Mouse (Mus musculus) forebrain, embryonic 11.5 days (tissue): Measurements from ENCODE around the gene Epop. TPM values are rescaled to one million over a fixed set of nuclear protein-coding genes. Genes with fewer than 3 reads are reported as not detected.
"Not testable (repeated sequence)": the region's sequence is repeated elsewhere in the genome, so short reads cannot be mapped to it uniquely, and the experiment has no call there.

ENCODE experiments used
- ATAC-seq: fragments of 200-750 bp; cut with Nextera tagmentation; replicated peaks from 2 replicates; pipeline ENCODE4 v1.8.0; 2017; ENCODE audit warnings: moderate TSS enrichment; ENCODE audit not compliant: low FRiP score
- DNase-seq: peaks from one replicate; pipeline ENCODE4 v3.0.0-alpha.2; 2017; ENCODE audit warnings: low spot score
- H3K27ac ChIP-seq: fragments of 300-500 bp; sonication (generic); 2 replicates; pipeline ENCODE4 v1.5.1; 2014; ENCODE audit warnings: low read depth, low read length
- H3K27me3 ChIP-seq: fragments of 300-500 bp; sonication (generic); 2 replicates; pipeline ENCODE4 v1.6.1; 2014; ENCODE audit warnings: mild to moderate bottlenecking, low read length, mixed read lengths; ENCODE audit not compliant: control insufficient read depth, insufficient read depth
- H3K36me3 ChIP-seq: fragments of 300-500 bp; sonication (generic); 2 replicates; pipeline ENCODE4 v1.6.1; 2014; ENCODE audit warnings: mild to moderate bottlenecking, low read length, moderate library complexity, mixed read lengths; ENCODE audit not compliant: control insufficient read depth, insufficient read depth
- H3K4me1 ChIP-seq: fragments of 300-500 bp; sonication (generic); replicated peaks from 2 replicates; pipeline ENCODE4 v1.6.1; 2014; ENCODE audit warnings: low read length, mixed read lengths; ENCODE audit not compliant: control insufficient read depth, insufficient read depth
- H3K4me2 ChIP-seq: fragments of 300-500 bp; sonication (generic); 2 replicates; pipeline ENCODE4 v1.6.1; 2014; ENCODE audit warnings: low read depth, mild to moderate bottlenecking, low read length, moderate library complexity, mixed read lengths; ENCODE audit not compliant: severe bottlenecking
- H3K4me3 ChIP-seq: fragments of 300-500 bp; sonication (generic); 2 replicates; pipeline ENCODE4 v1.5.1; 2014; ENCODE audit warnings: low read depth, low read length
- H3K9ac ChIP-seq: fragments of 300-500 bp; sonication (generic); 2 replicates; pipeline ENCODE4 v1.6.1; 2014; ENCODE audit warnings: low read length
- H3K9me3 ChIP-seq: fragments of 300-500 bp; sonication (generic); 2 replicates; pipeline ENCODE4 v1.6.1; 2016; ENCODE audit warnings: low read length, mixed read lengths; ENCODE audit not compliant: control insufficient read depth
- WGBS: fragments of 180-500 bp; shearing (Covaris S2); extraction: QIAGEN DNeasy Blood & Tissue Kit; methylation state at CpG from one replicate; pipeline ENCODE4 v1.1.7; 2014; 5-methylcytosine and 5-hydroxymethylcytosine counted together
- polyA plus RNA-seq: library from polyadenylated mRNA; unstranded; fragments of >200 nt; fragmentation: Nextera tagmentation; extraction: Ambion mirVana; gene quantifications from 2 replicates; pipeline ENCODE4 v1.2.1, GENCODE M21; 2014

Epop gene
- polyA plus RNA-seq, 1 experiment from 2014 or later = 13.8 TPM

- H3K27ac ChIP-seq = no peak overlapping the region
- no peak overlapping the region for H3K4me3 ChIP-seq
- no peaks in the 10 kb centered on the region for H3K9me3 ChIP-seq
- WGBS = 8% methylated on average over 6 of the region's 6 CpGs
- no peaks in the 10 kb centered on the region for H3K27me3 ChIP-seq
- H3K4me1 ChIP-seq = no peaks in the 10 kb centered on the region
- no peaks in the 10 kb centered on the region for H3K36me3 ChIP-seq
- no peak for ATAC-seq
- H3K9ac ChIP-seq = no peak overlapping the region
- DNase-seq = peak; percentile 80
- no peak overlapping the region for H3K4me2 ChIP-seq
These were observed 15.3 kb upstream of the Epop start for GRCm38 (mm10) chr11:97644834-97645233.

GRCm38 (mm10) chr11:97643380-97644055 is 14.0 kb upstream of the Epop start:
- Histone ChIP-seq H3K9ac (no peak overlapping the region), H3K9me3 (no peaks in the 10 kb centered on the region), H3K4me3 (no peak overlapping the region), H3K27me3 (no peaks in the 10 kb centered on the region), H3K36me3 (no peaks in the 10 kb centered on the region), H3K4me2 (no peak overlapping the region), H3K4me1 (no peaks in the 10 kb centered on the region), H3K27ac (no peak overlapping the region)
- WGBS = 77% methylated on average over 8 of the region's 8 CpGs
- DNase-seq (no peak), ATAC-seq (no peak)

- Histone ChIP-seq H3K4me2 (no peak overlapping the region), H3K27me3 (no peaks in the 10 kb centered on the region), H3K9ac (no peak overlapping the region), H3K4me1 (no peaks in the 10 kb centered on the region), H3K4me3 (no peak overlapping the region), H3K36me3 (no peaks in the 10 kb centered on the region), H3K9me3 (no peaks in the 10 kb centered on the region), H3K27ac (no peak overlapping the region)
- ATAC-seq (no peak), DNase-seq (no peak)
- WGBS = 48% methylated on average over 2 of the region's 2 CpGs
These were observed 13.2 kb upstream of the Epop start for GRCm38 (mm10) chr11:97642746-97643145.

- 68% methylated on average over 8 of the region's 8 CpGs for WGBS
- ATAC-seq (no peak), DNase-seq (no peak)
- Histone ChIP-seq H3K27ac (no peak overlapping the region), H3K9ac (no peak overlapping the region), H3K9me3 (no peaks in the 10 kb centered on the region), H3K4me3 (no peak overlapping the region), H3K4me2 (no peak overlapping the region), H3K27me3 (no peaks in the 10 kb centered on the region), H3K4me1 (no peaks in the 10 kb centered on the region), H3K36me3 (no peaks in the 10 kb centered on the region)
These were observed 12.2 kb upstream of the Epop start for GRCm38 (mm10) chr11:97641668-97642067.

GRCm38 (mm10) chr11:97635468-97636019 is 6.0 kb upstream of the Epop start:
- H3K27me3 ChIP-seq = peaks cover 13% of the 10 kb centered on the region
- no peaks in the 10 kb centered on the region for H3K4me1 ChIP-seq
- DNase-seq = no peak
- no peak overlapping the region for H3K27ac ChIP-seq
- 73% methylated on average over 11 of the region's 11 CpGs for WGBS
- no peak overlapping the region for H3K4me2 ChIP-seq
- no peak overlapping the region for H3K9ac ChIP-seq
- no peaks in the 10 kb centered on the region for H3K36me3 ChIP-seq
- H3K4me3 ChIP-seq = no peak overlapping the region
- no peak for ATAC-seq
- H3K9me3 ChIP-seq = no peaks in the 10 kb centered on the region

GRCm38 (mm10) chr11:97632440-97632839 is 2.9 kb upstream of the Epop start:
- Histone ChIP-seq H3K4me1 (peaks cover 17% of the 10 kb centered on the region), H3K27me3 (peaks cover 36% of the 10 kb centered on the region)
- not testable (repeated sequence) for H3K4me3 ChIP-seq, H3K9me3 ChIP-seq, H3K4me2 ChIP-seq, H3K9ac ChIP-seq, H3K27ac ChIP-seq, H3K36me3 ChIP-seq, ATAC-seq, DNase-seq
- WGBS = 83% methylated on average over 4 of the region's 4 CpGs

- WGBS = 2% methylated on average over 12 of the region's 12 CpGs
- peaks cover 41% of the 10 kb centered on the region for H3K27me3 ChIP-seq
- no peak overlapping the region for H3K4me3 ChIP-seq
These were observed 2.4 kb upstream of the Epop start for GRCm38 (mm10) chr11:97631938-97632337.

GRCm38 (mm10) chr11:97631500-97631899 is 2.0 kb upstream of the Epop start:
- Histone ChIP-seq H3K4me1 (peaks cover 25% of the 10 kb centered on the region), H3K4me3 (no peak overlapping the region), H3K9ac (no peak overlapping the region), H3K27ac (no peak overlapping the region), H3K9me3 (no peaks in the 10 kb centered on the region), H3K36me3 (no peaks in the 10 kb centered on the region), H3K4me2 (no peak overlapping the region), H3K27me3 (peaks cover 44% of the 10 kb centered on the region)
- DNase-seq (no peak), ATAC-seq (no peak)
- WGBS = 14% methylated on average over 5 of the region's 5 CpGs

More at GRCm38 (mm10) chr11:97631938-97632337, 2.4 kb upstream of the Epop start:
- DNase-seq = peak; percentile 92
- Histone ChIP-seq H3K9me3 (no peaks in the 10 kb centered on the region), H3K4me1 (peaks cover 22% of the 10 kb centered on the region), H3K4me2 (no peak overlapping the region), H3K27ac (no peak overlapping the region), H3K36me3 (no peaks in the 10 kb centered on the region), H3K9ac (no peak overlapping the region)
- 0 out of 2 replicates have a peak, but pooled peaks have one; percentile 17 for ATAC-seq

GRCm38 (mm10) chr11:97631046-97631445 is 1.5 kb upstream of the Epop start:
- no peak overlapping the region for H3K4me3 ChIP-seq
- no peak for ATAC-seq
- no peaks in the 10 kb centered on the region for H3K9me3 ChIP-seq
- no peak overlapping the region for H3K4me2 ChIP-seq
- H3K27ac ChIP-seq = no peak overlapping the region
- H3K27me3 ChIP-seq = peaks cover 44% of the 10 kb centered on the region
- WGBS = 28% methylated on average over 2 of the region's 2 CpGs
- DNase-seq = no peak
- peaks cover 25% of the 10 kb centered on the region for H3K4me1 ChIP-seq
- no peaks in the 10 kb centered on the region for H3K36me3 ChIP-seq
- no peak overlapping the region for H3K9ac ChIP-seq
